Mouse (Mus musculus) CH12.LX (cell line): Measurements from ENCODE around the gene Gpr176.

Experiments used
- CHD2 ChIP-seq: IDR thresholded peaks from 2 replicates; pipeline ENCODE4 v1.6.1; 2011; ENCODE audit warnings: low read length, improper control_type of control experiment
- CTCF ChIP-seq, 2 experiments: IDR thresholded peaks in 1 of 2; conservative IDR thresholded peaks in 1 of 2; 2 replicates each; pipeline ENCODE4 v1.5.1; 2011 to 2012; ENCODE audit warnings: low read depth in 2 of 2, low read length in 2 of 2, improper control_type of control experiment in 1 of 2, inconsistent platforms in 1 of 2, mild to moderate bottlenecking in 1 of 2, moderate library complexity in 1 of 2
- ELF1 ChIP-seq: IDR thresholded peaks from 2 replicates; pipeline ENCODE4 v1.6.1; 2014; ENCODE audit warnings: low read depth, mild to moderate bottlenecking, inconsistent platforms, low read length, improper control_type of control experiment
- EP300 ChIP-seq: IDR thresholded peaks from 2 replicates; pipeline ENCODE4 v1.6.1; 2011; ENCODE audit warnings: low read length, improper control_type of control experiment
- HCFC1 ChIP-seq: IDR thresholded peaks from 2 replicates; pipeline ENCODE4 v1.6.1; 2012; ENCODE audit warnings: low read depth, mild to moderate bottlenecking, inconsistent platforms, low read length, improper control_type of control experiment
- JUND ChIP-seq: conservative IDR thresholded peaks from 2 replicates; pipeline ENCODE4 v1.6.1; 2011; ENCODE audit warnings: low read depth, low read length, improper control_type of control experiment
- MAZ ChIP-seq: IDR thresholded peaks from 2 replicates; pipeline ENCODE4 v1.6.1; 2012; ENCODE audit warnings: low read depth, mild to moderate bottlenecking, inconsistent platforms, low read length, improper control_type of control experiment, moderate library complexity
- POLR2A ChIP-seq: IDR thresholded peaks from 2 replicates; pipeline ENCODE4 v1.6.1; 2011; ENCODE audit warnings: low read depth, mild to moderate bottlenecking, improper control_type of control experiment, low read length
- USF1 ChIP-seq: IDR thresholded peaks from 2 replicates; pipeline ENCODE4 v1.6.1; 2014; ENCODE audit warnings: low read depth, mild to moderate bottlenecking, inconsistent platforms, low read length, improper control_type of control experiment

DNA sequence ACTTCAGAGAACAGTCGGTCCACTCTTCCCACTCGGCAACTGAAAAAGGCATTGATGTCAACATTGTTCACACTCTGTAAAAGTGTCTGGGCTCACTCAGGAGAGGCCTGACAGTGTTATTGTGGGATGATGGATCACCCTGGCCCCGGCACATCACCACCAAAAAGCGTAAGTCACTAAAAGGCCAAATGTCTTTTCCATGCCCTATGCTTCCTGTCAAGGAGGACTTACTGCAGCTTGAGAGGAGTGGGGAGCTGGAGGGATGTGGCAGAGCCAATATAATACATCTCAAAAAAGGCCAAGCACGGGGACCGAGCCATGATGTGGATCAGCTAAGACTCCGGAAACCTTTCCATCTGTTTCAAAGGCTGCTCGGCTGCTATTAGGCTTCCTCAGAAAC lies 118.7 kb downstream of the Gpr176 start:
- TF ChIP-seq USF1 (no peak), JUND (no peak), HCFC1 (no peak), CHD2 (no peak), EP300 (no peak), MAZ (no peak), CTCF (conservative IDR thresholded peaks at IDR 0.05 in 1 of 2, IDR thresholded peaks at IDR 0.05 in 1 of 2; ENCODE audit: low read depth in 2 of 2, low read length in 2 of 2) (no peak), ELF1 (no peak), POLR2A (no peak)
